Mouse (Mus musculus) layer of hippocampus, adult 18-20 months (tissue): ENCODE results near the gene Mfsd2a. TPM values are rescaled to one million over a fixed set of nuclear protein-coding genes. Genes with fewer than 3 reads are reported as not detected.

Source experiments
- DNase-seq, 2 experiments: peaks; one replicate each; pipeline ENCODE4 v3.0.0; 2022; ENCODE audit warnings: low spot score in 2 of 2
- total RNA-seq, 2 experiments: library from RNA; stranded (reverse); gene quantifications; 2 replicates each; pipeline ENCODE4 v1.2.3; 2021

The Mfsd2a gene
- total RNA-seq, 2 experiments from 2014 or later, result 44.8 to 48.9 TPM

DNA sequence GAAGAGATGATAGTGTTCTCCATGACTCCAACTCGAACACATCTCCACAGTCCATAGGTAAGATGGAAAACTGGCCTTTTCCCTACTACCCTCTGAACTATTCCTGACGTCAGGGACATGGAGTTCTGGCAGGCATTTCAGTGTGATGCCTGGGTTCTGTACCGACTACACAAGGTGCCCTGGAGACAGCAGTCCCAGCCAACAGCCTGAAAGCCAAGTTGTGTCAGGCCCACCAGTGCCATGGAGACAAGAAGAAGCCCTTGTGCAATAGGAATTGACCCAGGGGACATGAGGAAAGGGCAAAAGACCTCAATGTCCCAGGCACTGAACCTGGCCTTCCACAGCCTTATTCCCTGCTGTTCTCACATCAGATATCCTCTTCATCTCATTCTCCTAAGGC lies 18.8 kb upstream of the Mfsd2a start:
- DNase-seq, result no peak

DNA sequence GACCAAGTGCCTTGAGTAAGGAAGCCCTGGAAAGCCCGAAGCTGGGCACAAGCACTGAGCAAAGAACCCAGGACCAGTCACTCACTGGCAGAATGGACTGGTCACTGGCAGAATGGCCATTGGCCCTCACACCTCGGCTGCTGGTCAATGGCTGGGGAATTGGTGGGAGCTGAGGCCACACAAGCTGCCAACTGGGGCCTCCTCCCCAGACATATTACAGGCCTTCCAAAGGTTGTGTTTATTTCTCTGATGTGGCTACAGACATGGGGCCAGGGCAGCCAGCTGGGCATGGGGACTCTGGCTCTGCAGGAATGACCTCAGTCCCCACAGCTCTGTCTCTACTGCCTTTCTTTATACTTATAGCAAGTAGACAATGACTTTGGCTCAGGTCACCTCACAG lies 17.9 kb upstream of the Mfsd2a start:
- DNase-seq, result no peak

DNA sequence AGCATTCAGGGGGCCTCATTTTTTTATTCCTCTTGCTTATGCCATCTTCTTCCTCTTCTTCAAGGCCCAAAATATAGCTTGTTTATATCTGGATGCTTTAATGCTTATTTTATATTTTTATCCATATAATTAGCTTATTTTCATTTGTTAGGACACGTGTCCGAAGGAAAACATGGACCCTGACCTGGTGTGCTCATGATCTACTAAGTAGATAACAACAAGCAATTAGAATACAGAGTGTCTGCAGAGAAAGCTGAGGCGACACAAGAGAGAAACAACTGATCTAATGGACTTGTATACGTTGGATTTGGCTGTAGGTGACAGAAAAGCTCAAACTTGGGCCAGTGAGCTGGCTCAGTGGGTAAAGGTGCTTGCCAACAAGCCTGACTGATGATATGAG lies 15.9 kb upstream of the Mfsd2a start:
- no peak for DNase-seq

DNA sequence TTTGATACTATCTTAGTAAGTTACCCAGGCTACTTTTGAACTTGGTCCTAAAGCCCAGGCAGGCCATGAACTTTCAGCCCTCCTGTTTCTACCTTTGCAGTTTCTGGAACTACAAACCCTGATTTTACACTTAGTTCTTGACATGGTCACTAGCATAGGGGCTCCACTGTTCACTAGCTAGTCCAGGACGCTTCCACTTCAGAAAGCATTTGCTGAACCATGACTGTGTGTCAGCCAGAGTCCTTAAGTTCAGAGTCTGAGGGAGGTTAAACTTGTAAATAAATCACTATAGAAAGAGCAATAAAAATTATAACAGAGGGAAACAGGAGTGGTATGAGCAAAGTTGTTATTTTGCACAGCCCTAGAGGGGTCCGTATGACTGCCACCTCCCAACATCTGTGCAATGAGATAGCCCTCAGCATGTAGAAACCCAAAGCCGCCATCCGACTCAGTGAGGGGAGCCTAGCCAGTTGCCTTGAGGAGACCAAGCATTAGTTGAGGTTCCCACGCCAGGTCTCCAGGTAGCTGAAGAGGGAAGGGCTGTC lies 14.1 kb upstream of the Mfsd2a start:
- no peak for DNase-seq

DNA sequence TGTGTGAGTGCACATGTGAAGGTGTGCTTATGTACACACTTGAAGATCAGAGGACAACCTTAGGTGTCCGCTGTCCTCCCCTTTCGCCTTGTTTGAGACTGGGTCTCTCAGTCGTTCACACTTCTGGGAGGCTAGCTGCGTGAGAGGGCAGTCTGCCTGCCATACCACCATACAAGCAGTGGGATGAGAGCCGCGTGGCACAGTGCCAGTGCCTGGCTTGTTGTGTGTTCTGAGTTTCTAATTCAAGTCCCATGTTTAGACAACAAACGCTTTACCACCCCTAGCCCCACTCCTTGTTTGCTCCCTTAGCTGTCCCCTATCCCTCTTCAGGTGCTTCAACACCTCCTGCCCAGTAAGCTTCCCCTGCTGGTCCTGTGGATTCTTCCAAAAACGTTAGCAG lies 11.1 kb upstream of the Mfsd2a start:
- no peak for DNase-seq

DNA sequence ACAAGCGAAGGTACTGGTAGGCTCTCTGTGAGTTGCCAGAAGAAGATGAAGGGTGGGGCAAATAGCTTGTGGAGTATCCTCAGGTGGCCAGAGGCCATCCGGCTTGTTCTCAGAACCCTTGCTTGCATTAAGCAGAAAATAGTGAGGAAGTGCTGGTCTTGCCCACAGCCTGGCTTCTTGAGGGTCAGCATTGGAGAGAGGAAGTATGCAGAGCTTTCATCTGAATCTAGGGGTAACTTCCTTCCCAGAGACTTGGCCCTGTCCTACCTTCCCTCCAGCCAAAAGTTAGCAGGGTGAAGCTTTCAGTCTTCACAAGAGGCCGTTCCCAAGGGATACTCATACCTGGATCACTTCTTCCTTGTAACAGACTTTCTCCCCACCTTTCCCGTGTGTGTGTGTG lies 10.7 kb upstream of the Mfsd2a start:
- no peak for DNase-seq

DNA sequence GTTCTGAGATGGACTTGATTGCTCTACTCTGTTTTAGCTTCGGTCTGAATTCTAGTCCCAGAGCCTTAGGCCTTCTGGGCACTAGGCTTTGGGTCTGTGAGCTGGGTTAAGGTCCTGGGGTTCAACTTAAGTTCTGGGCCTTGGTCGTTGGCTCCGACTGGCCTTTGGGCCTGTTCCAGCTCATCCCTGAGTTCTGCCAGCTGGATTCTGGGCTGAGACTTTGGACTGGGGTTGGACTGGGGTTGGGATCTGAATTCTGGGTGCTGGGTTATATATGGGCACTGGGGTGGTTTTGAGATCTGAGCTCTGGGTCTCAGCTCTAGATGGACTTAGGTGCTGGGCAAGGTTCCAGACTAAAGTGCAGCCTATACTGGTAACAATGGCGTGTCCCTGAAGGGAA lies 10.2 kb upstream of the Mfsd2a start:
- DNase-seq, result no peak

DNA sequence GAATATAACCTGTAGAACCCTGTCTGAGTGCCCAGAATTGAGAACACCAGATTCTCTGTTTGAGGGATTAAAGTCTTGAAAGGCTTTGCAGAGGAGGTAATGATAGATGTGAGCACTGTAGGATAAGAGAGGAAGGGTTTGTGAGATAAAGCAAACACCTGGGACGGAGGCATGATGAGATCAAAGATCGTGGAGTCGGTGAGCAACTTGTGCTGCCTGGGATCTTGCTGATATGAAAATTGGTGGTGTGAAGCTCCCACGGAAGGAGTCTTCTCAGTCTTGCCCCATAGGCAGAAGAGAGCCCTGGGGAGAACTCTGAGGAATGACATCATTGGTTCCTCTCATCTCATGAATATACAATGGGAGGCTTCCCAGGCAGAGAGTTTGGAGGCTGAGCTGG lies 7.1 kb upstream of the Mfsd2a start:
- no peak for DNase-seq

DNA sequence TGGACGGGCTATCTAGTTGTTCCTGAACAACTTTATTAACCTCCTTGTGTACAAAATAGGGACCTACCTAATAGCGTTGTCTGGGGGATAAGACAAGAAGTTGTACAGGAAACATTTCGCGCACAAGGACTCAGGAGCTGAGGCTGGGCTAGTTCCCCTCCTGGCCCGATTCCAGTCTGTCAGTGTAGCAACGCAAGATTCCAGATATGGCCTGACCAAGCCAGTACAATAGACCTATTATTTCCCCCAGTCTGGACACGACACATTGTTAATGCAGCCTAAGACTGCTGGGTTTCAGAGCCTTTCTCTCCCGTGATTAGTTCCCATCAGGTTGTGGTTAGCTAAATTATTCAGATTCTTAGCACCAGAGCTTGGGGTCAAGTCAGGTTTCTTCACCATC lies 1.8 kb upstream of the Mfsd2a start:
- DNase-seq, result no peak

DNA sequence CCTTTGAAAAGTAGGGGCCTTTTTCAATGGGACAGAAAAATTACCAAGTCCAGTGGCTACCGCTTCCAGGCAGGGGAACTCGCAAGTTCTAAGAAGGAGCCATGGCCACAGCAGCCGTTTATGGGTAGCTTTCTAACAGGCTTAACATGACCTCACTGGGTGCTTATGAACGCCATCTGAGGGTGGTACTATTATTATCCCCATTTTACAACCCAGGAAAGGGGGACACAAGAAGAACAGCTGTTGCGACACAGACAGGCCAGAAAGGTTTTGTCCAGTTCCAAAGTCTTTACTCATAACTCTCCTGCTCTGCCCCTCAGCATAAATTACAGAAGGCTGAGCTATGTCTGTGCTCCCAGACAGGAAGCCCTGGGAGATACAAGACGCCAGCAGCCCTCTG lies 601 bp upstream of the Mfsd2a start:
- DNase-seq, result no peak

DNA sequence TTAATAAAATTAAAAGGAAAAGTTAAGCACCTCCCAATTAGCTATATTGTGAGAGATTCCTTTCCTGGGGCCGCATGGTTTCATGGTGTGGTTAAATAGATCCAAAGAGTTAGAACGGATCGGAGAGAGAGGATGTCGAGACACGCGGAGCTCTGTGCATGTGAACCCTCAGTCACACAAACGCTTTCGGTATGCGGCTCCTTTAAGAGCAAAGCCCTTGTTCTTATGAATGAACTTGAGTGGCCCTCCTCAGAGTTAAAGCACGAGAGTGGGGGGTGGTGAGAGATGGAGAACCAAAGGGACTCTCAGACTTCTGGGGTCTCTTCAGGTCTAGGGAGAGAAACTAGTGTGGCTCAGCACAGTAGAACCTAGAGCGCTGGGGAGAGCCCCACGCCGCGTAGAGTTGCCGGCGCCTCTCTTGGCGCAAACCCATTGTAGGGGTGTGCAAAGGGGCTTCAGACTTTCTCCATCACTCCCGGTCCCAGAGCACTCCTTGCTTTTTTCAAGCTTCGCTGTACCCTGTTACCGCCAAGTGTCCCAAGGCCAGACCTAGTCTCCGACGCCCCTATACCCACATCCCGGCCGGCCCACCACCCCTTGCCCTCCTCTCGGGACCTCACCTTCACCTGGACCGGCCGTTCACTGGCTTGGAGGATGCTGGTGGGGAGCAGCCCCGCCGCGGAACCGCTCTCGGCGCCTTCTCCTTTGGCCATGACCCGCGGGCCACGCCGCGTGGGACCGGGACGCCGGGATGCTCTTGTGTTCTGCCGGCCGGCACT lies 478 bp downstream of the Mfsd2a start:
- peak in 1 of 2 experiments; percentile 50 for DNase-seq

DNA sequence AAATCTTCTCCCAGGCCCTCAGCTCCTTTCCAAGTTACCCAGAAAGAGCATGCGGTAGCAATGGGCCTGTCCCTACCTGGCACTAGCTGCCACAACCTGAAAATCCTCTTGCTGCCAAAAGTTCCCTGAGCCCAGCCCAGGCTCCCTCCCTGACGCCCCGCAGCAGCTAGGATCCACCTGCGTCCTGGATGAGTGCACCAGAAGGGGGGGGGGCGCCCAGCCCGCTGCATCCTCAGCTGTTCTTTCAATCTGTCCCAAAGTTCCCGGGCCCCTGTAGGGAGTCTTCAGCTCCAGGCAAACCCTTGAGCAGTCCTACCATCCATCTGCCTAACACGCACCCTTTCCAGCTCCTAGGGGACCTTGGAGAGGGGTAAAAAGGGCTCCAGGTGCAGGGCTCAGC lies 1.2 kb downstream of the Mfsd2a start:
- DNase-seq, result no peak

DNA sequence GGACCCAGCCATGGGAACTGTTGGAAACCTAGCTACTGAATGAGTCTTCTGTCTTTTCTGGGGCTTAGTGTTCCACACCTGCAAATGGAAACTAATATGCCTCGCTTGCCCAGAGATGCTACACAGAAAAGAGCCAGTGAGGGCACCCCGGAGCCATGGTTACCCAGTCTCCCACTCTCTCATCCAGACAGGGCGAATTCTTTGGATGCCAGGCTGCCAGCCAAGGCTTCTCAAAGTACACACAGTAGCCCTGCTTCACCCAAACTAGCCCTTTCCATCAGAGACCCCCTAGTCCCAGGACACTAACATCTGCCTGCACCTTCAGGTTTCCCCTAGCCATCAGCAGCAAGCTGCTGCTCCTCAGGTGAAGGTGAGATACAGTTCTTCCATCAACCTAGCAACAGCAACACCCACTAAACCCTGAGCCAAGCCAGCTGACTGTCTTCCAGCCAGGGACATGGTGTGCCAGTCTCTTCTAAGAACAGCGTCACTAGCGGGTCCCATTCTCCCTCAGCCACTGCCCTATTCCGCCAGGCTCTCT lies 2.4 kb downstream of the Mfsd2a start:
- peak; percentile 30 to 75 for DNase-seq

DNA sequence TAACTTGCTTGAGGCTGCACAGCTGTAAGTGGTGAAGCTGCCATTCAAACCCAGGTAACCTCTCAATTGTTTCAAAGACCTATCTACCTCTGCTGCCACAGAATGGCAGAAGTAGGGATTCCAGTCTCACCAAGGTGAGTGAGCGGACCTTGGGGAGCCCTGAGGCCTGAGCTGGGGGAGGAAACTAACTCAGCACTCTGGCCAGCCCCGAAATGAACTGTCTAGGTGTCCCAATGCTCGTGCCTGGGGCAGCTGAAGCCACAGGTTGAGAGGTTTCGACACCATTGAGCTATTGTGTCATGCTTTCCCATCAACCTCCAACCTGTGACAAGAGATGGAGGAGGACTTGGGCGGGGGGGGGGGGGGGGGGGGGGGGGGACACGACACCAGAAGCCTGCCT lies 4.7 kb downstream of the Mfsd2a start:
- no peak for DNase-seq

DNA sequence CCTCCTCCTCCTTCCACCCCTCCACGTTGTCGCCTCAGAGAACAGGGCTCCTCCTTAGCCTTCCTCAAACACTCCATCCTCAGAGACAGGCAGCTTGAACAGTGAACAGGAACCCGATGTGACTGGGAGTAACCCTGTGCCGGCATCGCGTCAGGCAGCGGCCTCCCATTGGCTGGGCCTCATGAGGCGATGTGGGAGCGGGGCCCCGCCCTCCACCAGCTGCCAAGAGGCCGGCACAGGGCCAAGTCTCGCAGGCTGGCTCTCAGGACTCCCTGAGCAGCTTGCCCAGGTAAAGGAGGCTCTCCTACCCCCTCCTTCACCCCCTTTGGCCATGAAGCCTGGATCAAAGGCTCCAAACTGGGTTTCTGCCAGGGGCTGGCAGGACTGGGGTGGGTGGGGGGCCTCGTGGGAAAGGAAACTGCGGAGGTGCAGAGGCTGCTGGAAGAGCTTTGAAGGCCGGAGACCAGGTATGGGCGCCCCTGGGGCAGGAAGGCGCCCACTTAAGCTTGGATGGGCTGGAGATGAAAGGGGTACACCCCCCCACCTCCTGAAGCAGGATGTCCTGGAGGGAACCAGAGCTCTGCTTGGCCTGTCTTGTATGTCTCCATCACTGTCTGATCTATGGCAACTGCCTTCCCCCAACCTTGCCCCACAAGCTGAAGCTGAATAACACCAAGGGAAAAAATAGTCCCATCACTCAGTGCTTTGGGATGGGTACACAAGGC lies 5.4 kb downstream of the Mfsd2a start:
- peak; percentile 84 to 91 for DNase-seq

DNA sequence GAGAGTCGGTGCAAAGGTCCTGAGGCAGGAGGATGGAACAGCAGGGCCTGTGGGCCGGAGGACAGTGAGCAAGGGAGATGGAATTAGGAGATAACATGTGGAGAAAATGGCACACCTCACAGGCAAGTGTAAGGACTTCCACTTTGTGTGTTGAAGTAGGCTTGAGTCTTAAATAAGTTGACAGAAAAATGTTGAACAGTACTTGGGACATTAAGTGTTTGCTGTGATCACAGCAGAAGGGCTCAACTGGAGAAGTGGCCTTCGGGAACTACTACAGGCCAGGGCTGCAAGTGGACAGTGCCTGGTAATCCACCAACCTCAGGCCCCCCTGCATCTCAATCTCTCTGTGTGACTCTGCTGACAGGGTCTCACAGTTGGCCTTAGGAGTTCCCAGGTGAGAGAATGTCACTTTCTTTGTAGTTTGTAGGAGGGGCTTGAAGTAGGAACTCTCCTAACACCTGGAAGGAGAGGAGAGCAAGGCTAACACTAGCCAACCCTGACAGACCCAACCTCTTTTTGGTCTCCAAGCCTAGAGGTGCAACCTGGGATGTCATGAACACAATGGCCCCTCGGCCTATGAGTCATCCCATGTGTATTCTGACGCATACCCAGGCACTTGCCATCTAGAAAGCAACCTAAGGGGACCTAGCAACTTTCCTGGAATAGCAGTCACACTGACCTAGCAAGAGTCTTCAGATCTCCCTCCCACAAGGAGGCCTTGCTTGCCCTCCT lies 6.1 kb downstream of the Mfsd2a start:
- DNase-seq, result no peak

DNA sequence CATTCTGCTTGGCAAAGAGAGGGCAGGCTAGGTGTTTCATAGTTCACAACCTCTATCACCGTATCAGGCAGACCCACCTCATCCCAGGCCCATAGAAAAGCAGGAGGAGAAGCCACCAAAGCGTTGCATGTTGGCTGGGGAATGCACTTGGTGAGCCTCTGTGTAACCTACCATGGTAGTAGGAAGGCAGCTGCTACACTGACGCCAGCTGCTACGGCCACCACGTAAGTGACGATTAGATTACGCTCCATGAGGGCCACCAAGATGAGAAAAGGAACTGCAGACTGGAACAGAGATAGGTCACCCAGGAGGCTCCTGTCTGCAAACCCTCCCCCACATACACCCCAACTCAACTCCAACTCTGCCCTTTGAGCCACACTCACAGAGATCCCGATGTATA lies 11.9 kb downstream of the Mfsd2a start:
- DNase-seq, result no peak

DNA sequence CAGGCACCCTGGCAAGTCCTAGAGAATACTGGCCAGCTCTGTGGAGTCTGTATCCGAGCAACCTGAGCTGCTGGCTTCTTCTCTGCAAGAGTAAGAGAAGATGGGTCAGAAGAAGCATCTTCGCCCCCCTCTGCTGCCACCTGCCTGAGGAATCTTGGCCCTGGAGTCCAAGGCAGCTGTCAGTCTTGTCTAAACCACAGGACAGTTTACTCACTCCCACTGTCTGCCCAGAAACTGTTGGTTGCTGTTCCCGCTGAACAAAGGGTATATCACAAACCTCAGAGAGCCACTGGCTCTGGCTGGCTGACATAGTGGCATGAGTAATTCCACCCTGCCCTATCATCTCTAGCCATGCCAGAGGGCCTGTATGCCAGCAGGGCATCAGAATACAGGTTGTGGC lies 13.8 kb downstream of the Mfsd2a start:
- no peak for DNase-seq

DNA sequence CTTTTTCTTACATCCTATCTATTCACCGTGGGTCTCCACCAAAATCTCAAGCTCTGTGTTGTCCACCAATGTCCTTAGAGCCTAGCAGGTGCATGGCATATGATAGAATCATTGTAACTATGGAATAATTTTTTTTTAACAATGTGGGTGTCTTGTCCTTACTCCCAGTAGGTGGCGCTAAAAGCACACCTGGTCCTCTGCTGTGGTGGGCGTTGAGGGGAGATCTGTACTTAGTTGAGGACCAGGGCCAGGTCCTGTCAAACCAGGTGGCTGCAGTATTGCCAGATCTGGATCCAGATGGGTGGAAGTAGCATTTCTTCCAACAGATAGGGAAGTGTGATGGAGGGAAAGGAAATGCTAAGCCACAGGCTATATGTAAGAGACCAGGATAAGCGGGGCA lies 16.6 kb downstream of the Mfsd2a start:
- DNase-seq, result peak in 1 of 2 experiments; percentile 51

DNA sequence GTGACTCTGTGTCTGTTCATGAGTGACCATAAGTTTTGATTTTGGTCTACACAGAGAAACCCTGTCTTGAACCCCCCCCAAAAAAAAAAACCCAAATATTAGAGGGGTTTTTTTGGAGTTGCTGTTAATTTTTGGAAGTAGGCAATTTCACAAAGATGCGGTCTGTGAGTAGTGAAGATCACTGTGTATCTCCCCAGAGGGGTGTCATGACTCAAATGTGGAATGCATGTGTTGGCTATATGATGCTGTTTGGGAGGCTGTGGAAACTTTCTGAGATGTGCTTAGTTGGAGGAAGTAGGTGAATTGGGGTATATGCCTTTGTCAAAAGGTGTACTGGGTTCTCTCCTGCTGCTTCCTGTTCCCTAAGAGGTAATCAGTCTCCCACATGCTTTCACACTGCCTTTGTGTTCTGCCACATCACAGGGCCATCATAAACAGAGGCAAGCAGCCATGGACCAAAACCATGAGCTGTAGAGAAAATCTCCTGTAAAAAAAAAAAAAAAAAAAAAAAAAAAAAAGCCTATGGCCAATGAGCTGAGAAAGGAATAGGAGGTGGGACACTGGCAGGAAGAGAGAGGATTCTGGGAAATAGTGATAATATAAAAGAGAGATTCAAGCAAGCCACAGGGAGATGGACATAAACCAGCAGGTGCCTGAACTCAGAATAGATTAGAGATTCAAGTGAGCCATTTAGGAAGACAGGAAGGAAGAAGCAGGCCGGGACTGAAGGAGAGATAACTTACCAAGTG lies 21.8 kb downstream of the Mfsd2a start:
- DNase-seq, result no peak

DNA sequence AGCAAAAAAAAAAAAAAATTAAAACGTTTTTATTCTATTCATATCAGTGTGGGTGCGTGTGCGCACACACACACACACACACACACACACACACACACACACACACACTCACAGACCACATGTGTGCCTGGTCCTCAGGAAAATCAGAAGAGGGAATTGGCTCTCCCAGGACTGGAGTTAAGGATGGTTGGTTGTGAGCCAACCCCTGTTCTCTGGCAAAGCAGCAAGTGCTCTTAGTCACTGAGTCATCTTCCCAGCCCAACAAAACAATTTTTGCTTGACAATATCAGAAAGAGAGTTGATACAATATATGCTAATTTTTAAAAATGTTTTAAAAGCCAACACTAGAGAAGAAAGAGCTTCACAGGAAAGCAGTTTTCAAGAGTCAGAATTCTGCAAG lies 23.5 kb downstream of the Mfsd2a start:
- peak; percentile 44 to 72 for DNase-seq
